10 mouse cellular contexts compared by ENCODE assay signal in genomic region chr8:80852412-80853165, GRCm38 (mm10). TPM values are rescaled to one million over a fixed set of nuclear protein-coding genes. Genes with fewer than 3 reads are reported as not detected.
A peak's percentile ranks its signal among the peaks of the same experiment; 100 is the strongest.
DNase-seq lines count a peak whose midpoint lies in the region; ATAC-seq lines count a peak whose summit lies in the region.
"Had no signal": no experiment of that assay in that cellular context is flagged by ENCODE, and none has a peak within 500 bp of the region (broad histone marks: within the 10 kb centered on the region; RNA-seq: fewer than 3 reads in every experiment).

No protein-coding gene starts in this region.

- H3K36me3 ChIP-seq in kidney, embryonic 14.5 days (ENCODE audit: control insufficient read depth, insufficient read depth, low read length) = no peaks in the 10 kb centered on the region
- no peaks in the 10 kb centered on the region for H3K36me3 ChIP-seq in intestine, embryonic 16.5 days (ENCODE audit: control insufficient read depth, insufficient read depth, low read length)
- H3K36me3 ChIP-seq: midbrain, embryonic 10.5 days; neural tube, embryonic 13.5 days had no signal

- ATAC-seq in kidney, embryonic 14.5 days (ENCODE audit: low FRiP score, low TSS enrichment) = peak; percentile 12; the same call in 1 of the 2 replicates
- ATAC-seq in intestine, embryonic 16.5 days = peak; percentile 76

- WGBS in kidney, embryonic 14.5 days = 60% methylated on average over 9 of the region's 9 CpGs
- WGBS in intestine, embryonic 16.5 days = 50% methylated on average over 9 of the region's 9 CpGs

- H3K9ac ChIP-seq in kidney, embryonic 14.5 days (ENCODE audit: low read depth, low read length) = no peak overlapping the region
- peak overlapping the region; percentile 50 for H3K9ac ChIP-seq in intestine, embryonic 16.5 days (ENCODE audit: low read depth, low read length)
- H3K9ac ChIP-seq: neural tube, embryonic 13.5 days had no signal

- H3K4me2 ChIP-seq in kidney, embryonic 14.5 days (replicated peaks; ENCODE audit: low read depth, low read length) = no peak overlapping the region
- H3K4me2 ChIP-seq in intestine, embryonic 16.5 days (ENCODE audit: low read depth, low read length) = peak overlapping the region; percentile 50
- H3K4me2 ChIP-seq: neural tube, embryonic 13.5 days had no signal

- H3K4me3 ChIP-seq in kidney, embryonic 14.5 days (ENCODE audit: low read length) = no peak overlapping the region
- H3K4me3 ChIP-seq in intestine, embryonic 16.5 days (ENCODE audit: low read length) = peak overlapping the region; percentile 6; the same call in 1 of the 2 replicates
- H3K4me3 ChIP-seq: midbrain, embryonic 10.5 days; neural tube, embryonic 13.5 days had no signal

- H3K27ac ChIP-seq in kidney, embryonic 14.5 days (ENCODE audit: low read depth, low read length) = peak overlapping the region; percentile 37; the same call in 1 of the 2 replicates
- H3K27ac ChIP-seq in intestine, embryonic 16.5 days (ENCODE audit: low read length) = peak overlapping the region; percentile 82
- H3K27ac ChIP-seq: midbrain, embryonic 10.5 days; neural tube, embryonic 13.5 days had no signal

- no peak for DNase-seq in kidney, adult 9 months
- peak; percentile 59 for DNase-seq in urinary bladder, postnatal 14 days (ENCODE audit: low spot score)
- no peak for DNase-seq in urinary bladder, adult 2 months (ENCODE audit: low spot score)
- no peak for DNase-seq in T-cell, adult 2 months (ENCODE audit: low spot score)
- no peak for DNase-seq in cerebellum, adult 18-20 months
- DNase-seq: left cerebral cortex, postnatal 4 days had no signal

- peaks cover 35% of the 10 kb centered on the region; the same call in 1 of the 2 replicates for H3K4me1 ChIP-seq in kidney, embryonic 14.5 days (ENCODE audit: control insufficient read depth, insufficient read depth, low read length)
- peaks cover 47% of the 10 kb centered on the region for H3K4me1 ChIP-seq in intestine, embryonic 16.5 days (ENCODE audit: control insufficient read depth, insufficient read depth, low read length)
- H3K4me1 ChIP-seq: midbrain, embryonic 10.5 days had no signal

- H3K27me3 ChIP-seq in kidney, embryonic 14.5 days (ENCODE audit: control insufficient read depth, insufficient read depth, low read length) = no peaks in the 10 kb centered on the region
- no peaks in the 10 kb centered on the region for H3K27me3 ChIP-seq in intestine, embryonic 16.5 days (replicated peaks; ENCODE audit: control insufficient read depth, insufficient read depth, low read length)
- H3K27me3 ChIP-seq: neural tube, embryonic 13.5 days had no signal

- H3K9me3 ChIP-seq in kidney, embryonic 14.5 days (ENCODE audit: control insufficient read depth, low read length) = no peaks in the 10 kb centered on the region
- H3K9me3 ChIP-seq in intestine, embryonic 16.5 days (ENCODE audit: control insufficient read depth, low read length) = no peaks in the 10 kb centered on the region
- H3K9me3 ChIP-seq: midbrain, embryonic 10.5 days; neural tube, embryonic 13.5 days had no signal

RNA-seq across cellular contexts. Expression of gene Gab1, which starts 27.7 kb away (rescaled TPM):
- 13.1 and 26.5 TPM in 2 replicates for polyA plus RNA-seq in kidney, embryonic 14.5 days (2014; fragmentation: Nextera tagmentation; extraction: Ambion mirVana)
- 23.9 and 28.0 TPM in 2 replicates for polyA plus RNA-seq in urinary bladder, adult 2 months (2012; rRNA removed)
- 9.0 and 10.5 TPM in 2 replicates for polyA plus RNA-seq in intestine, embryonic 16.5 days (2015; fragmentation: Nextera tagmentation; extraction: Ambion mirVana)
